Mouse (Mus musculus) heart, postnatal 0 days (tissue): Measurements from ENCODE around the gene Zcchc24.

Source experiments
- CTCF ChIP-seq: IDR thresholded peaks from 2 replicates; pipeline ENCODE4 v1.5.1; 2016; ENCODE audit warnings: antibody characterized with exemption, control low read depth, low read depth
- EP300 ChIP-seq: IDR thresholded peaks from 2 replicates; pipeline ENCODE4 v1.6.1; 2016; ENCODE audit warnings: antibody characterized with exemption, low read depth

- TF ChIP-seq CTCF = no peak
- TF ChIP-seq EP300 = no peak
Observed at GRCm38 (mm10) chr14:25756385-25756990, 12.4 kb downstream of the Zcchc24 start.
